In genomic region chr3:53059959-53060358, GRCm38 (mm10) we compare ENCODE assay signal across 14 mouse cellular contexts. TPM values are rescaled to one million over a fixed set of nuclear protein-coding genes. Genes with fewer than 3 reads are reported as not detected.
A peak's percentile ranks its signal among the peaks of the same experiment; 100 is the strongest.
DNase-seq lines count a peak whose midpoint lies in the region; ATAC-seq lines count a peak whose summit lies in the region.
"Had no signal": no experiment of that assay in that cellular context is flagged by ENCODE, and none has a peak within 500 bp of the region (broad histone marks: within the 10 kb centered on the region; RNA-seq: fewer than 3 reads in every experiment).

No protein-coding gene starts in this region.

- peak; percentile 93 for DNase-seq in heart, adult 11 months
- DNase-seq in heart, postnatal 4 days = no peak
- peak; percentile 86 for DNase-seq in 3T3-L1 (ENCODE audit: low read depth, low spot score)
- DNase-seq in adrenal gland, adult 2 months = no peak
- DNase-seq in right cerebral cortex, adult 2 months (ENCODE audit: low spot score in 2 of 2) = no peak
- DNase-seq: cerebellum, adult 9-11 months; left cerebral cortex, postnatal 4 days had no signal

- H3K27me3 ChIP-seq in heart, embryonic 11.5 days (ENCODE audit: control insufficient read depth, insufficient read depth, low read length) = no peaks in the 10 kb centered on the region
- no peaks in the 10 kb centered on the region for H3K27me3 ChIP-seq in lung, embryonic 16.5 days (ENCODE audit: control insufficient read depth, insufficient read depth, low read depth, low read length)

- H3K36me3 ChIP-seq in heart, embryonic 11.5 days (ENCODE audit: control insufficient read depth, insufficient read depth, low read length) = no peaks in the 10 kb centered on the region
- no peaks in the 10 kb centered on the region for H3K36me3 ChIP-seq in lung, embryonic 16.5 days (ENCODE audit: control insufficient read depth, insufficient read depth, low read length)

- WGBS in heart, embryonic 11.5 days (ENCODE audit: insufficient replicate concordance) = 47% methylated on average over 2 of the region's 2 CpGs
- WGBS in lung, embryonic 16.5 days = 34% methylated on average over 2 of the region's 2 CpGs

- no peak overlapping the region for H3K9ac ChIP-seq in heart, embryonic 11.5 days (ENCODE audit: low read depth, low read length)
- no peak overlapping the region for H3K9ac ChIP-seq in lung, embryonic 16.5 days (ENCODE audit: low read length)

- H3K27ac ChIP-seq in heart, embryonic 11.5 days (ENCODE audit: low read depth, low read length) = peak overlapping the region; percentile 58
- peak overlapping the region; percentile 89 for H3K27ac ChIP-seq in lung, embryonic 16.5 days (ENCODE audit: low read length)
- H3K27ac ChIP-seq: layer of hippocampus, adult 2 months; macrophage had no signal

- ATAC-seq in heart, embryonic 11.5 days (replicated peaks; ENCODE audit: insufficient number of reproducible peaks, low FRiP score, low TSS enrichment) = no peak
- ATAC-seq in lung, embryonic 16.5 days (ENCODE audit: low read depth) = peak; percentile 86
- no peak for ATAC-seq in granulocyte monocyte progenitor cell, adult 5-6 weeks (replicated peaks; ENCODE audit: poor library complexity, severe bottlenecking)

- H3K9me3 ChIP-seq in heart, embryonic 11.5 days (replicated peaks; ENCODE audit: control insufficient read depth, low read length) = no peaks in the 10 kb centered on the region
- no peaks in the 10 kb centered on the region for H3K9me3 ChIP-seq in lung, embryonic 16.5 days (ENCODE audit: control insufficient read depth, low read length)

- no peak overlapping the region for H3K4me3 ChIP-seq in heart, embryonic 11.5 days (ENCODE audit: low read depth, low read length)
- no peak overlapping the region for H3K4me3 ChIP-seq in lung, embryonic 16.5 days (ENCODE audit: low read length)
- H3K4me3 ChIP-seq: erythroblast, embryonic 14.5 days; layer of hippocampus, adult 2 months had no signal

- H3K4me1 ChIP-seq in heart, embryonic 11.5 days (ENCODE audit: control insufficient read depth, insufficient read depth, low read length) = peaks cover 40% of the 10 kb centered on the region
- H3K4me1 ChIP-seq in lung, embryonic 16.5 days (replicated peaks; ENCODE audit: control insufficient read depth, insufficient read depth, low read length) = peaks cover 49% of the 10 kb centered on the region

- H3K4me2 ChIP-seq in heart, embryonic 11.5 days = no peak overlapping the region
- H3K4me2 ChIP-seq in lung, embryonic 16.5 days (ENCODE audit: low read depth, low read length) = no peak overlapping the region

RNA-seq across cellular contexts. Expression of gene Lhfp, which starts 18.6 kb away (rescaled TPM):
- 10 to 100 TPM; 76.4 to 79.6 TPM for total RNA-seq in heart, postnatal 4 days (2021)
- polyA plus RNA-seq in heart, embryonic 11.5 days (2014; fragmentation: Nextera tagmentation; extraction: Ambion mirVana) = 64.5 and 85.7 TPM in 2 replicates
- polyA plus RNA-seq in lung, embryonic 16.5 days (2015; fragmentation: Nextera tagmentation; extraction: Ambion mirVana) = 77.0 and 82.9 TPM in 2 replicates
- total RNA-seq in granulocyte monocyte progenitor cell, adult 5-6 weeks (2014; fragmentation: Nextera tagmentation) = not detected in 2 replicates
- total RNA-seq in granulocyte monocyte progenitor cell, adult 5-6 weeks (2017) = not detected in 2 replicates
- total RNA-seq in adrenal gland, adult 2 months (2021) = 10 to 100 TPM; 18.9 to 36.1 TPM
- polyA plus RNA-seq in adrenal gland, adult 2 months (2012; rRNA removed) = 25.8 and 28.3 TPM in 2 replicates
- total RNA-seq: hematopoietic stem cell, adult 5-6 weeks had no signal
- polyA plus RNA-seq: erythroblast, embryonic 14.5 days had no signal

RNA-seq across cellular contexts. Expression of gene Cog6, which starts 42.9 kb away (rescaled TPM):
- total RNA-seq in heart, postnatal 4 days (2021) = 10 to 100 TPM; 50.5 to 53.0 TPM
- polyA plus RNA-seq in heart, embryonic 11.5 days (2014; fragmentation: Nextera tagmentation; extraction: Ambion mirVana) = 59.0 and 66.0 TPM in 2 replicates
- 46.7 and 48.1 TPM in 2 replicates for polyA plus RNA-seq in lung, embryonic 16.5 days (2015; fragmentation: Nextera tagmentation; extraction: Ambion mirVana)
- 17.6 and 20.6 TPM in 2 replicates for total RNA-seq in granulocyte monocyte progenitor cell, adult 5-6 weeks (2014; fragmentation: Nextera tagmentation)
- 20.0 and 27.8 TPM in 2 replicates for total RNA-seq in granulocyte monocyte progenitor cell, adult 5-6 weeks (2017)
- total RNA-seq in adrenal gland, adult 2 months (2021) = 10 to 100 TPM; 31.2 to 31.9 TPM
- 7.1 and 9.2 TPM in 2 replicates for polyA plus RNA-seq in adrenal gland, adult 2 months (2012; rRNA removed)

Comparison
In these comparisons a context has a peak if more than half of its experiments do, and no peak if none do; other contexts are left out.
1. DNase-seq: peak in heart, adult 11 months (single experiment) and 3T3-L1 (single experiment); none in heart, postnatal 4 days (single experiment), adrenal gland, adult 2 months (single experiment) and right cerebral cortex, adult 2 months (0 of 2).
2. RNA of gene Lhfp, which starts 18.6 kb away (total RNA-seq): 76.4 to 79.6 TPM in heart, postnatal 4 days and 18.9 to 36.1 TPM in adrenal gland, adult 2 months; not detected in granulocyte monocyte progenitor cell, adult 5-6 weeks; every median in the first group is over 10 times any median in the second.